Mouse (Mus musculus) adrenal gland, adult 2 months (tissue): ENCODE data around the gene 4930539E08Rik. TPM values are rescaled to one million over a fixed set of nuclear protein-coding genes. Genes with fewer than 3 reads are reported as not detected.
A peak's percentile ranks its signal among the peaks of the same experiment; 100 is the strongest.

ENCODE experiments used
- DNase-seq: peaks from one replicate; pipeline ENCODE4 v3.0.0; 2021
- polyA plus RNA-seq: library from polyadenylated mRNA; depleted of rRNA; stranded (reverse); fragments of >200 nt; gene quantifications from 2 replicates; pipeline ENCODE4 v1.2.3, GENCODE M21; 2012
- total RNA-seq, 2 experiments: library from RNA; stranded (reverse); gene quantifications; 2 replicates each; pipeline ENCODE4 v1.2.3; 2021

4930539E08Rik gene
- total and polyA plus RNA-seq, 3 experiments, result 0.03 TPM; not detected in 2

DNA sequence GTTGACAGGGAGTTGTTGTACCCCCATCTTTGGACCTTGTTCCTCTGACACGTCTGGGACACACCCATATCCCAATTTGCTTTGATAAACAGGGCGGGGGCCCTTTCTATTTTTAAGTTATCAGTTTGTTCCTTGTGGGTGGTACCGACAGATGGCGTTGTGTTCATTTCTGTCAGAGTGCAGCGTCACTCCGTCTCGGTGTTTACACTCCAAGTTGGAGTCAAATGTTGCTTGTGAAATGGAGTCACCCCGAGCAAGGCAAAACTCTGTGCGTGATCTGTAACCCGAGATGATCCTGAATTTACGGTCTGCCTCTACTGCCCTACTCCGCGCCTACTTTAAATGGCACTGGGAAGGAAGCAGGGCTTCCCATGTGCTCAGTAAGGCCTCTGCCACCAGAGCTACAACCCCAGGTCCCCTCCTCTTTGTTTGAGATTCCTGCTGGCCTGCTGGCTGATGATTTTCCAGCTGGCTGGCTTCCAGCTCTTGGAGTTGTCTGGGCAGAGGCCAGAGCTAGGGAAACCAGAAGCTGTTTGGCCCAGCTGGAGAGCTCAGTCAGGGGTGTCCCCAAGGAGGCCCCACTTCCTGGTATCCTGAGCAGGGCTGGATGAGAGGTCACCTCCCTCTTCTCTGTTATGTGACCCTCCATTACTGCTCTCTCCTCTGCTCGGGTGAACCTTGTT is 15.4 kb upstream of the 4930539E08Rik start:
- DNase-seq, result peak; percentile 94

DNA sequence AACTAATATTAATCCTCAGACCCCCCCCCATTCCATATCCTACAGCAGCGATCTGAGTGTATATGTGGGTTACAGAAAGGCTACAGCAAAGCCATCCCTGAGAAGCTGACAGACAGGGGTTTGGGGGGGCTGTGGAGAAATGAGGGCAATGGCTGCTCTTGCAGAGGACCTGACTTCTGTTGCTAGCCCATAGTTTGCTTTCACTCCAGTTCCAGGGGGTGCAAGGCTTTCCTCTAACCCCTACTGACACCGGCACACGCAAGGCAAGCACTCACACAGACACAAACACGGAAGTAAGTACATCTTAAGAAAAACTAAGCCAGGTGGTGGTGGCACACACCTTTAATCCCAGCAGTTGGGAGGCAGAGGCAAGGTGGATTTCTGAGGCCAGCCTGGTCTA is 14.2 kb upstream of the 4930539E08Rik start:
- no peak for DNase-seq

DNA sequence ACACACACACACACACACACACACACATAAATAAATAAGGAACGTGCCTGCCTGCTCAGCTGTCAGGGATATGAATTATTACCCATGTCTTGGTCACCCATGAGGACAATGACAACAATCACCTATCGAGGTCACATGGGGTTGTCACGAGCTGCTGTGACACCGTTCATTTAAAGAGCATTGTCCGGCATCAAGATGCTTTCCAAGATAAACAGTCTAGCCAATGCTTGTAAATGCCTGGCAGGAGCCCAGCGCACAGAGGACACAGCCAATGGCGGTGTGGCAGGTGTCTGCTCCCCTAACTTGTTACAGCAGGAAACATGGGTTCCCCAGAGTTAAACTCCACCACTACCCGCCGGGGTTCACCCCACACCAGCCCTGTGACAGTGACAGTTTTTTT is 12.9 kb upstream of the 4930539E08Rik start:
- no peak for DNase-seq

DNA sequence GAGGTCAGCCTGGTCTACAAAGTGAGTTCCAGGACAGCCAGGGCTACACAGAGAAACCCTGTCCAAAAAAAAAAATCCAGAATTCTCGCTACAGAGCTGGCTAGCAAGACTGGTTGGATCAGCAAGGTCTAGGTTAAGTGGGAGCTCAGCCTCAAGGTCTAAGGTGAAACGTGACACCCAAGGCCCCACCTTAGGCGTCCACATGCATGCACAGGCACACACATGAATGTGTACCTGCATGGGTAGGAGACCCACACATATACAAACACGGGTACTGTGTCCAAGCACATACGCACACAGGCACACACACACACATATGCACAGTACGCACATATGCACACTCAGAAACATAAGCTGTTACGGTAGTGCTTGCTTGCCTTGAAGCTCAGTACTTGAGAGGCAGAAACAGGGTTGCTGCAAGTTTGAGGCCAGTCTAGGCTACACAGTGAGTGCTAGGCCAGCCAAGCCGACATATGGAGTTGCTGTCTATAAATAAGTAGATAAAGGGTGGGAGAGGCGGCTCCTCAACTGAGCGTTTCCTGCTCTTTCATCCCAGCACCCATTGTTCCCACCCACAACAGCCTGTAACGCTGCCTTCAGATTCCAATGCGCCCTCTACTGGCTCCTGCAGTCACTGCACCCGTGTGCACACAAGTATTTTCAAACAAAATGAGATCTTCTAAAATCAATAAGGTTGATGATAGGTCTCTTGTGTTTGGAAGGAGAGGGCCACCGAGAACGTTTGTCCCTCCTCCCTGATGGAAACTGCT is 11.9 kb upstream of the 4930539E08Rik start:
- DNase-seq, result peak; percentile 48

DNA sequence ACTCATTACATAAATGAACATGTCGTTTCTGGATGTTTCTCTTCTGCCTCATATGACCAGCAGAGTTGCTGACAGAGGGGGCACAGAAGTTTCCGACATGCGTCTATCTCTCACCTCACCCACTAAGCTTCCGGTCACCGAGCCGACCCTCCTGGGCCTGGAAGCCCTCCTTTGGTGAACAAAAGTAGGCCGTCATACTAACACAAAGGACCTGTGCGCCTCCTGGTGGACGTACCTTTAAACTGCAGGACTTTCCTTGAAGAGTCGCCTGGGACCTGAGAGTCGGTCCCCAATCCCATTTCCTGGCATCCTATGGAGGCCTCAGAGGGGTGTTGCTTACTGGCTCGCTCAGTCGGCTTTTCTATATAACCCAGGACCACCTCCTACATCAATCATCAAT is 11.3 kb upstream of the 4930539E08Rik start:
- DNase-seq, result peak; percentile 75

DNA sequence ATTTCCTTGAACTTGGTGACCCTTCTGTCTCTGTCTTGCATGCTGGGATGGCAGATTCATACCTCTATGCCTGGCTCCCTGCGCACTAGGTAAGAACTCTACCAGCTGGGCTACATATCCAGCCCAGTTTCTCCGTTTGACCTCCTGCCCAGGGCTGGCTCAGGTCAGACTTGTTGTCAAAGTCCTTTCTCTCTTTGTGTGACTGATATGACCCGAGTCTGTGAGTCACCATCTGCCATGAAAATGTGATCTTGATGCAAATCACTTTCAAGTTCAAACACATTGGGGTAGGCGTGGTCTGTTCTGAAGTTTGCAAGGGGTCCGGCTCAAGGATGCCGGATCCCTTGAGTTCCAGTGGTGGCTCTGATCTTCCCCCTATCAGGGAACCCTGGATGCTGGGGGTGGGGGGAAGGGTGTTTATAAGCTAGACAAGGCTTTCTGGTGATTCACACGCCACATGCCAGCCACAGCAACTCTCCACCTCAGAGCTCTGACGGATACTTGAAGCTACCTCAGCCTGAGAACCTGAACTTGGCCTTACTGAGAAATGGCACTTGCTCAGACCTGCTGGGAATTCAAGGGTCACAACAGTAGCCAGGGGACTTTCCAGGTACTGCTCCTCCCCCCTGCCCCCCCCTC is 10.0 kb upstream of the 4930539E08Rik start:
- DNase-seq, result peak; percentile 62

DNA sequence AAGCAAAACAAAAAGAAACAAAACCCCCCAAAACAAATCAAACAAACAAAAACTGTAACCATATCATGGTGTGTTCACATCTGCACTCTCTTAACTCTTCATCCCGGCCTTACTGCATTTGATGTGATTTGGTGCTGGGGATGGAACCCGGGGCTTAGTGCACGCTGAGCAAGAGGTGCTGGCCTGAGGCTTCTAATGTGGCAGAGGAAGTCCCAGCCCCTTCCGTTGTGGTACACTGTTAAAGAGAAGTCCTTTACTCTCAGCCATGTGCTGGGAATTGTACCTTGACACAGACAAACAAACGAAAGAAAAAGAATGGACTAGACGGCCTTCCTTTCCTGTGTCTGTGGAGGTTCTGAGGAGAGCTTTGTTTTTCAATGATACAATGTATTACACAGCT is 7.0 kb upstream of the 4930539E08Rik start:
- no peak for DNase-seq

DNA sequence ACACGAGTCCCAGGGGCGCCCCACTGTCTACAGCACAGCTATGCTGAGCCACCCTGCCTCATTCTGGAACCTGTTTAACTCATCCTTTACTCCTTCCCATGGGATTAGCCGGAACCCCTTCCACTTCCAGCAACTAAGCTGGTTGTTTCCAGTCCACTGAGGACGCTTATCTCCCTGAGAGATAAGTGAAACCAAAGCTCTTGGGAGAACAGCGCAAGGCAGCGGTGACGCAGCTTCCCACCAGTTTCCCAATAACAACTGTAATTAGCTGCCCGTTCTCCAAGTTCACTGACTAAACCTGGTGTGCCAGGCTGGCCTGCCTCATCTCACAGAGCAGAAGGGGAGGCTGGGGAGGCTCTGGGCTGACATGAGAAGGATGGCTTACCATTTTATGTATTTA is 6.0 kb upstream of the 4930539E08Rik start:
- DNase-seq, result peak; percentile 53

DNA sequence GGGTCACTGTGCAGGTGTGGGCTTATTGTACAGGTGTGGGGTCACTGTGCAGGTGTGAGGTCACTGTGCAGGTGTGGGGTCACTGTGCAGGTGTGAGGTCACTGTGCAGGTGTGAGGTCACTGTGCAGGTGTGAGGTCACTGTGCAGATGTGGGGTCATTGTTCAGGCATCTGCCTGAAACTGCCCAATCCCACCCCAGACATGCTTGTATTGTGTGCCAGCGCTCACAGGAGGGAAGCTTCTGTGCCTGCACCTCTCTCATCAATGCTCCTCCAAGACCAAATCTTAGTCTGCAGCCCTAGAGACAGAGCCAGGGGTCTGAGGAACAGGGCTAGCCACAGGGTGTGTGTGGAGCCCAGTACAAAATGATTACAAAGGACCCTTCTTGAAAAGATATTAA is 1.4 kb upstream of the 4930539E08Rik start:
- no peak for DNase-seq

DNA sequence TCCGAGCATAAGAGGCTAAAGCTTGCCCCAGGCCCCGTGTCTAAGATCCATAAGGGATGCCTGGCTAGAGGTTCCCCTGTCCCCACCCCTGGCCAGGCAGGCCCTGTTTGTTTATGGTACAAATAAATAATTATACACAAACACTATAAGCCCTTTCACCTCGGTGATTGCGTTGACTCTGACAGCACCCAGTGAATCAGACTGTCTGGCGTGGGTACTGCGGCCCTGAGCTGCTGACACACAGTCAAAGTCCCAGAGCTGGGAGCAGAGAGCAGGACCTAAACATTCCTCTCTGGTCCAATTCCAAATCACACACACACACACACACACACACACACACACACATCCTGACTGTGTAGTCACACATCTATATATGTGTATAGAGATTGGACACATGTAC is 1.2 kb downstream of the 4930539E08Rik start:
- peak; percentile 61 for DNase-seq

DNA sequence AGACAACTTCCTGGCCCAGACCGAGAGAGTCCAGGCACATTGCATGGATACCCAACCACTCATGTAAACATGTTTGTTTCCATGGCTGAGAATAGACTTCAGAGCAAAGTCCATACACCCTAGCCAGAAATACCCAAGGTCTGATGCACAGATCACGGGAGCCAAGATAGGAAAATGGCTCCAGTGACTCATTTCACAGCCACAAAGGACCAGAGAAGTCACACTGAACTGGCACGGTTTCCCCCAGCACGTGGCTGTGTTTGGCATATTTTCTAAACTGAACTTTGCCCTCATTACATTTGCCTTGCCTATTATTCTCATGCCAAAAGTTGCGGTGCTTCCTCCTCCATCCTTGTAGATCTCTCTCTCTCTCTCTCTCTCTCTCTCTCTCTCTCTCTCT is 1.9 kb downstream of the 4930539E08Rik start:
- DNase-seq, result peak; percentile 79

DNA sequence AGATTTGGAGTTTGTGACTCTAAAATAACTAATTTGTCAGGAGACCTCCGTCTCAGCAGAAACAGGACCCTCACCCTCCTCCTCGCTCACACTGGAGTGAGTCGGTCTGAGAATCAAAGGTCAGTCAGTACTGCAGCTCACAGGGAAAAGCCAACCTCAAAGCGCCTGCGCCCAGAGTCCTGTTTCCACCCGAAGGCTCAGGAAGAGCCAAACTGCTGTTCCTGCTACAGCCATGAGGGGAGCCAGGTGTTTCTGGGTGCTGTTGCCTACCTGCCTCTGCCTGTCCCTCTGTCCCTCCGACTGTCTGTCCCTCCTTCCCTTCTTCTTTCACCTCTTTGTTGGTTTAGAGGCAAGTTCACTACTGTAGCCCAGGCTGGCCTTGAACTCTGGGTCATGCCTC is 5.0 kb downstream of the 4930539E08Rik start:
- no peak for DNase-seq

DNA sequence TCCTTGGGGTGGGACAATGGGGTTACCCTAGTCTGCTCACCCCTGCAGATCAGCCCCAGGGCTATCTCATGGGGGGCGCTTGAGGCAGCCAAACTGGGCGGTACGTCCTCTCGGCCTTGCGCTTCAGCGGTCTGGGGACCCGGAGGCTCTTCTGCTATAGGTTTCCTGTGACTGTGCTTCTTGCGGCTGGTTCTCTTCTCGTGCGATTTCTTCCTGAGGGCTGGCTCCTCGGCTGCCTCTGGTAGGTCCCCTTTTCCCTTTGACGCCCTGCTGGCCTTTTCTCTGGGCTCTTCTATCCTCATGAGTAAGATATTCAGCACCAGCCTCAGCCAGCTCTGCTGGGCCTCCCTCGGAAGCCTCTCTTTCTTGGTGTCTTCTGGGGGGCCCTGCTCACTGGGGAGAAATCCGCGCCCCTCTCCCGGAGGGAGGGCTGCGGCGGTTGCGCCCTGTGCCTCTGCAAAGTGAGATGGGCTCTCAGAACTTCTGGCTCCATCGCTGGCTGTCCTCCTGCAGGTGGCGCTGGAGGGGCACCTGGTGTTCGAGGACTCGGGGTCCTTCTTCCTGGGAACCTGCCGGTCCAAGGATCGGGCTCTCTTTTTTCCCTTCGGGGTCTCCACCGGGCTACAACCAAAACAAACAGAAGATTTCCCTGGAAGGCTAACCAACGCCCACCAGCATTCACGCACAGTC is 5.7 kb downstream of the 4930539E08Rik start:
- DNase-seq, result no peak

DNA sequence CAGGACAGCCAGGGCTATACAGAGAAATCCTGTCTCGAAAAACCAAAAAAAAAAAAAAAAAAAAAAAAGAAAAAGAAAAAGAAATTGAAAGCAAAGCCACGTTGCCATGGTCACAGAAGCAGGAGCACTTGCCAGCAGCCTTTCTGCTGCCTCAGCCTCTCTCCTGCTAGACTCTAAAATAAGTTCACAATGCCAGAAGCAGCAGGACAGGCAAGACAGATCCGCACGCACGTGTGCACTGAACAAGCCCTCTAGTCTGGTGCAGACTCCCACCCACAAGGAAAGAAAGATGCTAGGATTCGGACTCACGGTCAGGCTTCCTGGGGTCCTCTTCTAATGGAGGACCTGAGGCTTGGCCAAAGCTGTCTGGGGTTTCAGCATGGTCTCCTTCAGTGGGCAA is 7.2 kb downstream of the 4930539E08Rik start:
- DNase-seq, result no peak

DNA sequence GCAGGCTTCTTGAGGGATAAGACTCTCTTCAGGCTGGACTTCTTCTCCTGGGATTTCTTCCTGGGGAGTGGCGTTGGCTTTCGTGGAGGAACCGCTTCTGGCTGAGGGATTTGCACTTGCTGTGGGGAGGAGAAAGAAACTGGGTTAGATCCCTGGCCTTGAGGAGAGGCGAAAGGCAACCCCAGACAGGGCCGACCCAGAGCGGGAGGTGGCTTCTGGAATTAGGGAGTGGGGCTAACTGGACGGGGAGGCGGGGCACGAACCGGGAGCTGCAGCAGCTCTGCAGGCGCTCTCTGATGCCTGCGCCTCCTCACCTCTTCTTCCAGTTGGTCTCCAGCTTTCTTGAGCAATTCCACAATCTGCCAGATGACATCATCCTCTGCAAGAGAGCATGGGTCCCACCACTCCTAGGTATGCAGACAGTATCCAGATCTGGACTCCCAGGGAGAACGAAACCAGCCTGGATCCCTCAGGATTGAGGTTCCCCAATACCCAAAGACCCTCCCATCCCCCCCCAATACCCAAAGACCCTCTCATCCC is 9.7 kb downstream of the 4930539E08Rik start:
- no peak for DNase-seq

DNA sequence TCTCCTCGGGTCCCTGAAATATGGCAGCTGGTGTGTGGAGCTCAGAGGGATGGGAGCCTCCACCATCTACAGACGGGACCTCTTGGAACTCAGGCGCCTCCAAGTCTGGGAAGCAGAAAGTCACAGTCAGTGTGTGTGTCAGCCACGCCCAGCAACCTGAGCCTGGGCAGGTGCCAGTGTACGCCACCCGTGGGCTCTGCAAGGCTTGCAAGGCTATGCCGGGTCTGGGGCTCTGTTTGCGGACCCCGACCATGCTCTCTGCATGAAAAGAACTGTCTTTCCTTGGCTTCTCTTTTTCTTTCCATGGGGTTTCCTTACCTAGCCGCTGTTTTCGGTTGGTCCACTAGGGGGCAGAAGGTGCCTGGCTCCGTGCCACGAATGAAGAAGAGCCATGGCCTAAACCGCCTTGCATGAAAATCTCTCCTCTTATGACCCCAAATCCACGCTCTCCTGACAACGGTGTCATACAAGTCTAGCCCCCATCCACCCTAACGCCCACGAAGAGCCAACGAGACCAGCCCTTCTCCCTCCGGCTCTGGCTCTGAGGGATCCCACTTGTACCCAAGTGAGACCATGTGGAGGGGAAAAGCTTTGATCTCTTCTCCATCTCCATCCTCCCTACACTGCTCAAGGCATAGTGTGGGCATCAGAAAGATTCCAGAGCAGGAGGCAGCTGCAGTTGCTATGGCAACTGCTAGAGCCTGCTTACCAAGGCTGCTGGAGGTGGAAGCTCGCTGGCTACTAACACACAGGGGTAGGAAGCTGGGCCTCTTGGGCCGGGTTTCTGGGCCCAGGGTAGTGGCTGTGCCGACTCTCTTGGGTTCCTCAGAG is 10.4 kb downstream of the 4930539E08Rik start:
- DNase-seq, result peak; percentile 64

DNA sequence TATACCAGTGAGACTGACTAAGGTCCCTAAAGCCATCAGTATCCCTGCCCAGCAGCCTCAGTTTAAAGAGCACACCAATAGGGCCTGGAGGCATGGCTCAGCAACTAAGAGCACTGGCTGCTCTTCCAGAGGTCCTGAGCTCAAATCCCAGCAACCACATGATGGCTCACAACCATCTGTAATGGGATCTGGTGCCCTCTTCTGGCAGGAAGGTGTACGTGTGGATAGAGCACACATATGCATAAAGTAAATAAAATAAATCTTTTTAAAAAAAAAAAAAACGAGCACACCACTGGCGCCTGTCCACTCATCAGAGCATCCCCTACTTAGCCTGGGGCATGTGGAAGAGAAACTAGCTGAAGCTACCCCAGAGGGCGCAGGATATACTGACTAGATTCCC is 13.6 kb downstream of the 4930539E08Rik start:
- DNase-seq, result no peak

DNA sequence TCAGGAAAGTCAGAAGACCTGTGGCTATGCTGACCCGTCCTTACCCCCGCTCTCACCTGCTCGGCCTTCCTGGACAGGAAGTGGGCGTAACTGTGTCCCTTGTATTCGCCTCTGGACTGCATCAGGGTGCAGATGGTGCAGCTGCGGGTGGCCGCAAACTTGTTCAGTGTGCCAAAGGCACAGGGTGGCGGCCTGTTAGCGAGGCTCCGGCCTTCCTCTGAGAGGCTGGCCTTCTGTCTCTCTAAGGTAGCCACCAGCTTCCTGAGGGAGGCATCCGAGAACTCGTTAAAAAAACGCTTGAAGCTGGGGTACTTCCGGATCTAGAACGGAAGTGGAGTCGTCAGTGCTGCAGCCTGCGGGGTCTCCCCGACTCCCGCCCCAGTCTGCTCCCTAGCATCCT is 15.7 kb downstream of the 4930539E08Rik start:
- no peak for DNase-seq

DNA sequence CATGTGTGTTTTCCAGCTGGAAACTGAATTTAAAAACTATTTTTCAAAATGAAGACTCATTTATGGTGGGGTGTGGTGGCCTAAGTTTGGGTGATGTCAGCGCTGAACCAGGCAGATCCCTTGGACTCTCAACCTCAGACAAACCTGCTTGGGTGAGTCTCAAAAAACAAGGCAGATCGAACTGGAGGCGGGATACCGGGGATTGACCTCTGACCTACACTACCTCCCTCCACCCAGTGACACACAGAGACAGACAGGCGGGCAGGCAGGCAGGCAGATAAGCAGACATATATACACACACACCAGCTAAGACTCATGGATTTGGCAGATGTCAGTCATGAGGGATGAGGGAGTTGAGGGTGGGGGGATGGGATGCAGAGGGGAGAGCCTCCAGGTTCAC is 16.9 kb downstream of the 4930539E08Rik start:
- DNase-seq, result no peak

DNA sequence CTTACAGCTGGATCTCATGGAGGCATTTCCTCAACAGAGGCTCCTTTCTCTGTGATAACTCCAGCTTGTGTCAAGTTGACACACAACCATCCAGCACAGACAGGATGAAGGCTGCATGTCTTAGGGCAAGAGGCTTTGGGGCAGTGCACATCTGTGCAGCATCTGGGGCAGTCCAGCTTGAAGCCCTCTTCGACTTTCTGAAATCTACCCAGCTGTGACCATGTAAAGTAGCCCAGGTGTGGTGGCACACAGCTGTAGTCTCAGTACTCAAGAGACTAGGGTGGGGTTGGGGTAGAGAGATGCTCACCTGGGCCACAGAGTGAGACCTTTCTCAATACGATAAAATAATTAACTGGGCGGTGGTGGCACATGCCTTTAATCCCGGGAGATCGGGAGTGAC is 17.3 kb downstream of the 4930539E08Rik start:
- DNase-seq, result no peak

DNA sequence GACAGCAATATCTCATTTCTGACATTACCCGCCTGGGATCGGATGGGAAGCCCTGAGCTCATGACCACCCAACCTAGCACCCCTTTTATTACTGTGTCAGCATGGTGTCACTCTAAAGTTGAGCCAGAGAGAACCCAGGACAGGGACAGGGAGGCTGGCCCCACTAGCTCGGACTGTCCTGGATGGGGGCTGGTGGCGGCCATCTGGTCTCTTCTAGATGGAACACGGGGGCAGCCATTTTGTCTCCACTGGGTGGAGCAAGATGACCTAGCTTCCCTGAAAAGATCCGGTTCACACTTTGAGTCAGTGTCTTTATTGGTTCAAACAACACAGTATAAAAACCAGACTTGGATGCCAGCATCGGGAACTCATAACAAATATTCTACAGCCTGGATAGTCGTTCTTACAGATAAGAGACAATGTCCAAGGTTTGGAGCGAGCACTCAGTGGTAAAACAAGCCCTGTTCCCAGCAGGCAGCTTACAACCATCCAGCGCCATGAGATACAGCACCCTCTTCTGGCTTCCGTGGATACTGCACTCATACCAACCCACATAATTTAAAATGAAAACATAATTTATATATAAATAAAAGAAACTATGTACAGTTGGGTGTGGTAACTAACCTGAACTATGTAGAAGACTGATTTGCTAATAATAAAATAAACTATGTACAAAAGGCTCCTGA is 18.9 kb downstream of the 4930539E08Rik start:
- no peak for DNase-seq
